Mouse (Mus musculus): ENCODE measurements around the gene Tcf25. TPM values are rescaled to one million over a fixed set of nuclear protein-coding genes. Genes with fewer than 3 reads are reported as not detected.

Gene Tcf25
- polyA plus RNA-seq, 1 experiment from 2014 or later: 54.9 TPM

DNA sequence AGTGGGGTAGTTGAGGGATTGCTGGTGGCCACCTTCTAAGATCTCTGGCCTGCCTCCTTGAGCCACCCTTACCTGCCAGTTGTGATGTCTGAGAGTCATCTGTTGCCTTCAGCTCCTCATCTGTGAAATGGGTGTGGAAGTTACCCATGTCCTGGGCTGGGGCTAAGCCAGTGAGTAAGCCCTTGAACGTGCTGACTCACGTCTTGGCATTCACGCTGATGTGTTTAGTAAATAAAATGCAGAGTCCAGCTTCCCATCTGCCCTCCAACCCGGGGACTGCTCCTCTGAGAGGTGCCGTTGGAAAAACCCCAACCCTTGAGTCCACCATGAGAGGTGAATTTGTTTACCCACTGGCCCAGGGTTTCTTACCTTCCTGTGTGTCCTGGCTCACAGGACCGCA lies 27.7 kb upstream of the Tcf25 start:
- 72% methylated on average over 6 of the region's 6 CpGs for WGBS (ENCODE audit: insufficient replicate concordance)
- Histone ChIP-seq H3K9me3 (ENCODE audit: low read length) (no peaks in the 10 kb centered on the region), H3K4me1 (ENCODE audit: insufficient read depth) (peaks cover 5% of the 10 kb centered on the region; the same call in 1 of the 2 replicates), H3K4me2 (ENCODE audit: low read depth, low read length) (no peak overlapping the region), H3K36me3 (replicated peaks; ENCODE audit: insufficient read depth, low read length) (no peaks in the 10 kb centered on the region), H3K9ac (replicated peaks) (no peak overlapping the region), H3K27ac (ENCODE audit: low read depth) (no peak overlapping the region), H3K27me3 (ENCODE audit: insufficient read depth, low read length) (no peaks in the 10 kb centered on the region), H3K4me3 (ENCODE audit: low read depth, low read length) (no peak overlapping the region)
- ATAC-seq: no peak
- TF ChIP-seq CTCF (IDR thresholded peaks at IDR 0.05; ENCODE audit: low read depth) (no peak), EP300 (IDR thresholded peaks at IDR 0.05; ENCODE audit: low read depth) (no peak)
- DNase-seq: no peak

DNA sequence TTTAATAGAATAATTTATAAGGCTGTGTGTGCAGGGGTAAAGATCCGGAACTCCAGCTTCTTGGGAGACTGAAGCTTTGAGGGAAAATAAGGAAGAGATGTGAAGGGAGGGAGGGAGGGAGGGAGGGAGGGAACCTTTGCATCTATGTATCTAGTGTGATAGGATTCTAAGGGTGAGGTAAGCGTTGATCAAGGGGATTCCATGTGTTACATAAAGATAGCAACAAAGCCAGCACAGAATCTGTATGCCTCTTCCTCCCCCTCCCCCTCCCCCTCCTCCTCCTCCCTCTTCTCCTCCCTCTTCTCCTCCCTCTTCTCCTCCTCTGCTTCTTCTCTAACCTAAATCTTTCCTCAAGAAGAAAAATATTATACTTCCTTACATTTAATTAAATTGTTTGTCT lies 26.3 kb upstream of the Tcf25 start:
- H3K4me3 ChIP-seq (ENCODE audit: low read depth, low read length): no peak overlapping the region
- H3K9me3 ChIP-seq (ENCODE audit: low read length): no peaks in the 10 kb centered on the region
- 71% methylated on average over 2 of the region's 2 CpGs for WGBS (ENCODE audit: insufficient replicate concordance)
- no peak overlapping the region for H3K27ac ChIP-seq (ENCODE audit: low read depth)
- H3K9ac ChIP-seq (replicated peaks): no peak overlapping the region
- ATAC-seq (no peak), DNase-seq (no peak)
- no peaks in the 10 kb centered on the region for H3K27me3 ChIP-seq (ENCODE audit: insufficient read depth, low read length)
- TF ChIP-seq CTCF (IDR thresholded peaks at IDR 0.05; ENCODE audit: low read depth) (no peak), EP300 (IDR thresholded peaks at IDR 0.05; ENCODE audit: low read depth) (no peak)
- H3K36me3 ChIP-seq (replicated peaks; ENCODE audit: insufficient read depth, low read length): no peaks in the 10 kb centered on the region
- peaks cover 2% of the 10 kb centered on the region; the same call in 1 of the 2 replicates for H3K4me1 ChIP-seq (ENCODE audit: insufficient read depth)
- H3K4me2 ChIP-seq (ENCODE audit: low read depth, low read length): no peak overlapping the region

- no peak overlapping the region for H3K4me2 ChIP-seq (ENCODE audit: low read depth, low read length)
- H3K9ac ChIP-seq (replicated peaks): no peak overlapping the region
- no peak overlapping the region for H3K4me3 ChIP-seq (ENCODE audit: low read depth, low read length)
- no peaks in the 10 kb centered on the region for H3K9me3 ChIP-seq (ENCODE audit: low read length)
- H3K36me3 ChIP-seq (replicated peaks; ENCODE audit: insufficient read depth, low read length): no peaks in the 10 kb centered on the region
- H3K4me1 ChIP-seq (ENCODE audit: insufficient read depth): peaks cover 2% of the 10 kb centered on the region; the same call in 1 of the 2 replicates
- ATAC-seq: no peak
- peak; percentile 54 for DNase-seq
- H3K27ac ChIP-seq (ENCODE audit: low read depth): no peak overlapping the region
- TF ChIP-seq CTCF (IDR thresholded peaks at IDR 0.05; ENCODE audit: low read depth) (no peak), EP300 (IDR thresholded peaks at IDR 0.05; ENCODE audit: low read depth) (no peak)
- H3K27me3 ChIP-seq (ENCODE audit: insufficient read depth, low read length): no peaks in the 10 kb centered on the region
- 68% methylated on average over 9 of the region's 9 CpGs for WGBS (ENCODE audit: insufficient replicate concordance)
Measured at GRCm38 (mm10) chr8:123348237-123348843, 25.2 kb upstream of the Tcf25 start.

DNA sequence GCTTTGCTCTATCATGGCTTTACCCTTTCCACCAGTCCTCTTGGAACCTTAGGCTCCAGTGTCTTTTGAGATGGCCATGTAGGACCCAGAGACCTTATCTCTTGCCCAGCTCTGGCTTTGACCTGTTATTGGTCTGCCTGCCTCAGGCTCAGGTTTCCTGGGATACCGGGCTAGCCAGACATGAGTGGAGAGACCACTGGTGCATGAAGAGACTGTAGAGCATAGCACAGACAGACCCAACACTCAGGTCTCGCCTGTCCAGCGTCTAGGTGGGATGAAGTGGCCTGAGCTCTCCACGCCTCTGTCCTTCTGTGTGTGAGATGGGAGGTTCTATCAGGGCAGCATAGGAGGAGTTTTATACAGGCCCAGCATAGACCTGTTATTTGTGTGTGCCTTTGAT lies 24.5 kb upstream of the Tcf25 start:
- H3K9ac ChIP-seq (replicated peaks): no peak overlapping the region
- H3K27ac ChIP-seq (ENCODE audit: low read depth): no peak overlapping the region
- no peak overlapping the region for H3K4me2 ChIP-seq (ENCODE audit: low read depth, low read length)
- DNase-seq (no peak), ATAC-seq (no peak)
- TF ChIP-seq EP300 (IDR thresholded peaks at IDR 0.05; ENCODE audit: low read depth): no peak
- no peak for TF ChIP-seq CTCF (IDR thresholded peaks at IDR 0.05; ENCODE audit: low read depth)
- no peaks in the 10 kb centered on the region for H3K36me3 ChIP-seq (replicated peaks; ENCODE audit: insufficient read depth, low read length)
- no peaks in the 10 kb centered on the region for H3K9me3 ChIP-seq (ENCODE audit: low read length)
- peaks cover 2% of the 10 kb centered on the region; the same call in 1 of the 2 replicates for H3K4me1 ChIP-seq (ENCODE audit: insufficient read depth)
- WGBS (ENCODE audit: insufficient replicate concordance): 77% methylated on average over 4 of the region's 4 CpGs
- no peaks in the 10 kb centered on the region for H3K27me3 ChIP-seq (ENCODE audit: insufficient read depth, low read length)
- H3K4me3 ChIP-seq (ENCODE audit: low read depth, low read length): no peak overlapping the region

GRCm38 (mm10) chr8:123352118-123352517 lies 21.4 kb upstream of the Tcf25 start:
- no peak for TF ChIP-seq CTCF (IDR thresholded peaks at IDR 0.05; ENCODE audit: low read depth)
- no peak for TF ChIP-seq EP300 (IDR thresholded peaks at IDR 0.05; ENCODE audit: low read depth)
- H3K9me3 ChIP-seq (ENCODE audit: low read length): no peaks in the 10 kb centered on the region
- no peak overlapping the region for H3K27ac ChIP-seq (ENCODE audit: low read depth)
- H3K36me3 ChIP-seq (replicated peaks; ENCODE audit: insufficient read depth, low read length): no peaks in the 10 kb centered on the region
- ATAC-seq (no peak), DNase-seq (no peak)
- peaks cover 2% of the 10 kb centered on the region; the same call in 1 of the 2 replicates for H3K4me1 ChIP-seq (ENCODE audit: insufficient read depth)
- H3K27me3 ChIP-seq (ENCODE audit: insufficient read depth, low read length): no peaks in the 10 kb centered on the region
- no peak overlapping the region for H3K4me3 ChIP-seq (ENCODE audit: low read depth, low read length)
- no peak overlapping the region for H3K9ac ChIP-seq (replicated peaks)
- WGBS (ENCODE audit: insufficient replicate concordance): 76% methylated on average over 12 of the region's 12 CpGs
- H3K4me2 ChIP-seq (ENCODE audit: low read depth, low read length): no peak overlapping the region

DNA sequence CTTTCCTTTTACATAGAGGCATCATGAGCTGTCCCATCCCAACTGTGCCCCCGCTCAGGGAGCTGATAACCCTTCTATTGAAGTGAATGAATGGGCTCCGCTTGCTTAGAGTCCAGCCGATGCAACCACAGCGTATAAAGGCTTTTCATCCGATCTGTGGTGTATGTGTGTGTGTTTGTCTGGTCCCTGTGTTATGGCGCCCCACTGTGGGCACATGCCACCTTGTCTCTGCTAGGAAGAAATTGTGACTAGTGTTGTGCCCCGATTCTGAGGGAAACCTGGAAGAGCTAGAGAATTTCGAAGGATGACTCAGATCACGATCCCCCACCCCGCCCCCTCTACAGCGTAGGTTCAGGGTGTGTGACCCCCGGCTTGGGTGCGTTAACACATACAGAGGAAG lies 20.8 kb upstream of the Tcf25 start:
- Histone ChIP-seq H3K4me1 (ENCODE audit: insufficient read depth) (peaks cover 2% of the 10 kb centered on the region; the same call in 1 of the 2 replicates), H3K4me3 (ENCODE audit: low read depth, low read length) (no peak overlapping the region), H3K4me2 (ENCODE audit: low read depth, low read length) (no peak overlapping the region), H3K9ac (replicated peaks) (no peak overlapping the region), H3K9me3 (ENCODE audit: low read length) (no peaks in the 10 kb centered on the region), H3K27me3 (ENCODE audit: insufficient read depth, low read length) (no peaks in the 10 kb centered on the region), H3K27ac (ENCODE audit: low read depth) (no peak overlapping the region), H3K36me3 (replicated peaks; ENCODE audit: insufficient read depth, low read length) (no peaks in the 10 kb centered on the region)
- WGBS (ENCODE audit: insufficient replicate concordance): 47% methylated on average over 13 of the region's 13 CpGs
- DNase-seq (peak; percentile 72), ATAC-seq (peak; percentile 54; the same call in 1 of the 2 replicates)
- no peak for TF ChIP-seq EP300 (IDR thresholded peaks at IDR 0.05; ENCODE audit: low read depth)
- TF ChIP-seq CTCF (IDR thresholded peaks at IDR 0.05; ENCODE audit: low read depth): peak; percentile 85
